Mouse (Mus musculus) liver, adult 2 months (tissue): ENCODE measurements around the gene Adgrv1. TPM values are rescaled to one million over a fixed set of nuclear protein-coding genes. Genes with fewer than 3 reads are reported as not detected.

ENCODE experiments used
- DNase-seq: peaks from one replicate; pipeline ENCODE4 v3.0.0-alpha.2; 2011; ENCODE audit warnings: low read depth, low spot score; ENCODE audit errors: extremely low read depth
- H3K27ac ChIP-seq: fragments of 200-500 bp; replicated peaks from 2 replicates; pipeline ENCODE4 v1.5.1; 2012; ENCODE audit warnings: low read depth, mild to moderate bottlenecking, control low read depth, inconsistent platforms, low read length; ENCODE audit not compliant: insufficient read depth
- H3K27me3 ChIP-seq: fragments of 200-500 bp; 2 replicates; pipeline ENCODE4 v1.6.1; 2012; ENCODE audit warnings: mild to moderate bottlenecking, moderate library complexity, low read length, inconsistent platforms; ENCODE audit not compliant: control insufficient read depth, insufficient read depth
- H3K36me3 ChIP-seq: fragments of 200-500 bp; 2 replicates; pipeline ENCODE4 v1.6.1; 2012; ENCODE audit warnings: low read length, inconsistent platforms; ENCODE audit not compliant: control insufficient read depth, insufficient read depth
- H3K4me1 ChIP-seq: fragments of 200-500 bp; 2 replicates; pipeline ENCODE4 v1.6.1; 2011; ENCODE audit warnings: low read length; ENCODE audit not compliant: control insufficient read depth, insufficient read depth
- H3K4me3 ChIP-seq: fragments of 200-500 bp; 2 replicates; pipeline ENCODE4 v1.5.1; 2011; ENCODE audit warnings: low read depth, mild to moderate bottlenecking, control low read depth, low read length, moderate library complexity; ENCODE audit not compliant: insufficient read depth
- H3K79me2 ChIP-seq: fragments of 200-500 bp; 2 replicates; pipeline ENCODE4 v1.6.1; 2012; ENCODE audit warnings: inconsistent platforms, mild to moderate bottlenecking, low read length, moderate library complexity; ENCODE audit not compliant: control insufficient read depth, insufficient read depth
- H3K9ac ChIP-seq: fragments of 200-500 bp; 2 replicates; pipeline ENCODE4 v1.6.1; 2012; ENCODE audit warnings: low read depth, mild to moderate bottlenecking, control low read depth, inconsistent platforms, low read length
- CTCF ChIP-seq: fragments of 200-500 bp; IDR thresholded peaks from 2 replicates; pipeline ENCODE4 v1.5.1; 2011; ENCODE audit warnings: low read depth, low read length, control low read depth
- POLR2A ChIP-seq: fragments of 200-500 bp; IDR thresholded peaks from 2 replicates; pipeline ENCODE4 v1.6.1; 2011; ENCODE audit warnings: low read length, control low read depth; ENCODE audit not compliant: insufficient read depth; ENCODE audit errors: extremely low read depth
- WGBS: fragments of 180-500 bp; shearing (Covaris S2); methylation state at CpG from one replicate; pipeline ENCODE4 v1.1.7; 2018; 5-methylcytosine and 5-hydroxymethylcytosine counted together
- polyA plus RNA-seq: library from polyadenylated mRNA; depleted of rRNA; stranded (reverse); fragments of >200 nt; gene quantifications from 2 replicates; pipeline ENCODE4 v1.2.3, GENCODE M21; 2012
- total RNA-seq: library from RNA; depleted of rRNA; stranded (reverse); fragments of >200 nt; gene quantifications from 2 replicates; pipeline ENCODE4 v1.2.3, GENCODE M21; 2014

Adgrv1 gene
- total and polyA plus RNA-seq, 2 experiments, result 1.5 to 3.1 TPM

GRCm38 (mm10) chr13:81264465-81264864, 368.5 kb downstream of the Adgrv1 start:
- Histone ChIP-seq H3K79me2 (no peaks in the 10 kb centered on the region), H3K36me3 (no peaks in the 10 kb centered on the region), H3K27ac (no peak overlapping the region), H3K9ac (no peak overlapping the region), H3K27me3 (no peaks in the 10 kb centered on the region), H3K4me1 (no peaks in the 10 kb centered on the region; the same call in 1 of the 2 replicates), H3K4me3 (no peak overlapping the region)
- TF ChIP-seq CTCF (no peak), POLR2A (no peak)
- 77% methylated on average over 1 of the region's 1 CpGs for WGBS
- DNase-seq, result no peak

DNA sequence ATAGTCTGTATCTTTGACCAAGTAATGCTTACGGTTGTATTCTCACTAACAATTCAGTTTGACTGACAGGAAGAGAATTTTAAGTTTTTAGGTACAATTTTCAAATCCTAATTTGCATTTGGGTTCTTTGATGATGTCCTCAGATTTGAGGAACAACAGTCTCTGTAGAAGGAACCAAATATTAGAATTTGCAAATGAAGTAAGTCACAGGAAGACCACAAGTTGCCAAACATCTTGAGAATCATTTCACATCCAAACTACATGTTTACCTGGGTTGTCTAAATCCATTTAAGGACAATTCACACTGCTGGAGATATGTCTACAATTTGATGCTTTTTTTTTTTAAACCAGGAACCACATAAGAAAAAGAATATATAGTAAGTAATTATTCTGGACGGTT, 391.8 kb downstream of the Adgrv1 start:
- Histone ChIP-seq H3K79me2 (no peaks in the 10 kb centered on the region), H3K9ac (no peak overlapping the region), H3K27me3 (no peaks in the 10 kb centered on the region), H3K27ac (no peak overlapping the region), H3K36me3 (no peaks in the 10 kb centered on the region), H3K4me3 (no peak overlapping the region), H3K4me1 (no peaks in the 10 kb centered on the region)
- TF ChIP-seq POLR2A (no peak), CTCF (no peak)
- peak; percentile 2 for DNase-seq
- 90% methylated on average over 2 of the region's 2 CpGs for WGBS

DNA sequence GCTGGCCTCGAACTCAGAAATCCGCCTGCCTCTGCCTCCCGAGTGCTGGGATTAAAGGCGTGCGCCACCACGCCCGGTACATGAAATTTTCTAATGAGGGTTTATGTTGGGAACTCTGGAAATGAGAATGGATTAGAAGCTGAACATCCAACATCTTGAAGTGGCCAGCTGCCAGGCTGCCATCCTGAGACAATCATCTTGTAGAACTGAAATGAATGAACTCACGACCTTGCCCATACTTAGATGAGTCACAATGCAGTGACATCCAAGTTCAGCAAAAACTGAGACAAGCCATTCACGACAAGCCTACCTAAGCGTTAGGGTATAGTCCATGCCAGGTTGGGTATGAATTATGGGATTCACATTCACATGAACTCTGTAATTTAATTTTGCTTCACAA, 393.1 kb downstream of the Adgrv1 start:
- no peak overlapping the region for H3K4me3 ChIP-seq
- H3K27ac ChIP-seq, result no peak overlapping the region
- H3K9ac ChIP-seq, result no peak overlapping the region
- H3K36me3 ChIP-seq, result no peaks in the 10 kb centered on the region
- 99% methylated on average over 10 of the region's 10 CpGs for WGBS
- H3K27me3 ChIP-seq, result no peaks in the 10 kb centered on the region
- no peaks in the 10 kb centered on the region for H3K4me1 ChIP-seq
- no peaks in the 10 kb centered on the region for H3K79me2 ChIP-seq
- no peak for DNase-seq
- no peak for TF ChIP-seq CTCF

- 83% methylated on average over 3 of the region's 3 CpGs for WGBS
- H3K4me1 ChIP-seq, result no peaks in the 10 kb centered on the region
- no peak overlapping the region for H3K9ac ChIP-seq
- no peaks in the 10 kb centered on the region for H3K36me3 ChIP-seq
- no peaks in the 10 kb centered on the region for H3K27me3 ChIP-seq
- DNase-seq, result no peak
- no peak overlapping the region for H3K27ac ChIP-seq
- no peaks in the 10 kb centered on the region for H3K79me2 ChIP-seq
- TF ChIP-seq CTCF (no peak), POLR2A (no peak)
- H3K4me3 ChIP-seq, result no peak overlapping the region
Observed at GRCm38 (mm10) chr13:81239427-81239826, 393.5 kb downstream of the Adgrv1 start.

- 94% methylated on average over 7 of the region's 7 CpGs for WGBS
- no peaks in the 10 kb centered on the region for H3K27me3 ChIP-seq
- no peak overlapping the region for H3K9ac ChIP-seq
- H3K27ac ChIP-seq, result no peak overlapping the region
- DNase-seq, result no peak
- no peaks in the 10 kb centered on the region for H3K79me2 ChIP-seq
- H3K4me3 ChIP-seq, result no peak overlapping the region
- no peak for TF ChIP-seq CTCF
- no peak for TF ChIP-seq POLR2A
- no peaks in the 10 kb centered on the region for H3K36me3 ChIP-seq
- no peaks in the 10 kb centered on the region for H3K4me1 ChIP-seq
Observed at GRCm38 (mm10) chr13:81238855-81239254, 394.1 kb downstream of the Adgrv1 start.

DNA sequence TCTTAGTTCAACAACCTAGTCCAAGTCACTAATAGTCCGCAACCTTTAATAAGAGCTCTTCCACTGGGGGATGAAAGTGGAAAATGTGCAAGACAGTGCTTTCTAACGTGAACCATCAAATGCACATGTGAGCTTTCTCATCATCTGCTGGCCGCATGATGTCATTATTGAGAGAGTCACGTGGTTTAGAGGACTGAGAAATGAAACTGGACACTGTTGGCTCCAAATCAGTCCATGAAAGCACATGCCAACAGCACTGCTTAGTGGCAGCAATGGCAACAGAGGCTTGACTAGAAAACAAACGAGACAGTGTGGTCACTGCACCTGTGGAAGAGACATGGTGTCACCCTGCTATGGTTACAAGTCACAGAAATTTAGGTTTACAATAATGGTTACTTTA, 395.0 kb downstream of the Adgrv1 start:
- Histone ChIP-seq H3K36me3 (no peaks in the 10 kb centered on the region), H3K4me3 (no peak overlapping the region), H3K9ac (no peak overlapping the region), H3K79me2 (no peaks in the 10 kb centered on the region), H3K27ac (no peak overlapping the region), H3K27me3 (no peaks in the 10 kb centered on the region), H3K4me1 (no peaks in the 10 kb centered on the region)
- no peak for TF ChIP-seq CTCF
- 65% methylated on average over 5 of the region's 5 CpGs for WGBS
- DNase-seq, result peak; percentile 49
